Mouse (Mus musculus) E14TG2a.4 (cell line): ENCODE results near the gene Hdac5.

Experiments
- H3K27me3 ChIP-seq: 2 replicates; pipeline ENCODE4 v1.6.1; 2014; ENCODE audit warnings: low read length, control low read depth; ENCODE audit not compliant: insufficient read depth
- H3K36me3 ChIP-seq: 2 replicates; pipeline ENCODE4 v1.6.1; 2014; ENCODE audit warnings: low read length, control low read depth; ENCODE audit not compliant: insufficient read depth
- H3K4me1 ChIP-seq: replicated peaks from 2 replicates; pipeline ENCODE4 v1.6.1; 2014; ENCODE audit warnings: low read depth, low read length, control low read depth
- H3K4me3 ChIP-seq: replicated peaks from 2 replicates; pipeline ENCODE4 v1.5.1; 2014; ENCODE audit warnings: mild to moderate bottlenecking, low read length
- H3K9me3 ChIP-seq: 2 replicates; pipeline ENCODE4 v1.6.1; 2014; ENCODE audit warnings: low read length, control low read depth
- CTCF ChIP-seq: conservative IDR thresholded peaks from 2 replicates; pipeline ENCODE4 v1.5.1; 2014; ENCODE audit warnings: low read length
- NANOG ChIP-seq: IDR thresholded peaks from 2 replicates; pipeline ENCODE4 v1.6.1; 2014; ENCODE audit warnings: borderline replicate concordance, low read length, mixed read lengths
- POU5F1 ChIP-seq: IDR thresholded peaks from 2 replicates; pipeline ENCODE4 v1.6.1; 2014; ENCODE audit warnings: low read length, borderline replicate concordance

Gene Hdac5

GRCm38 (mm10) chr11:102207825-102208777 lies 21.9 kb downstream of the Hdac5 start:
- H3K9me3 ChIP-seq = no peaks in the 10 kb centered on the region
- H3K36me3 ChIP-seq = peaks cover 41% of the 10 kb centered on the region
- no peak for TF ChIP-seq CTCF
- no peak for TF ChIP-seq POU5F1
- no peak for TF ChIP-seq NANOG
- H3K4me3 ChIP-seq = no peak overlapping the region
- H3K27me3 ChIP-seq = peaks cover 16% of the 10 kb centered on the region
- H3K4me1 ChIP-seq = peaks cover 55% of the 10 kb centered on the region

- TF ChIP-seq NANOG (no peak), CTCF (no peak), POU5F1 (no peak)
- Histone ChIP-seq H3K4me3 (peak overlapping the region; percentile 74), H3K27me3 (peaks cover 16% of the 10 kb centered on the region), H3K9me3 (no peaks in the 10 kb centered on the region), H3K4me1 (peaks cover 61% of the 10 kb centered on the region), H3K36me3 (peaks cover 47% of the 10 kb centered on the region)
Observed at GRCm38 (mm10) chr11:102206481-102206880, 23.5 kb downstream of the Hdac5 start.

GRCm38 (mm10) chr11:102201408-102201821 lies 28.6 kb downstream of the Hdac5 start:
- TF ChIP-seq POU5F1 = no peak
- no peak for TF ChIP-seq CTCF
- TF ChIP-seq NANOG = no peak
- Histone ChIP-seq H3K4me3 (no peak overlapping the region), H3K36me3 (peaks cover 93% of the 10 kb centered on the region), H3K9me3 (no peaks in the 10 kb centered on the region), H3K27me3 (peaks cover 4% of the 10 kb centered on the region), H3K4me1 (peaks cover 44% of the 10 kb centered on the region)

- Histone ChIP-seq H3K9me3 (no peaks in the 10 kb centered on the region), H3K27me3 (no peaks in the 10 kb centered on the region), H3K36me3 (peaks cover 95% of the 10 kb centered on the region), H3K4me3 (no peak overlapping the region), H3K4me1 (peaks cover 42% of the 10 kb centered on the region)
- TF ChIP-seq POU5F1 (no peak), CTCF (no peak), NANOG (no peak)
Observed at GRCm38 (mm10) chr11:102199856-102200255, 30.1 kb downstream of the Hdac5 start.

- TF ChIP-seq POU5F1 (no peak), CTCF (no peak), NANOG (no peak)
- peaks cover 48% of the 10 kb centered on the region for H3K4me1 ChIP-seq
- no peaks in the 10 kb centered on the region for H3K27me3 ChIP-seq
- peaks cover 95% of the 10 kb centered on the region for H3K36me3 ChIP-seq
- no peak overlapping the region for H3K4me3 ChIP-seq
- no peaks in the 10 kb centered on the region for H3K9me3 ChIP-seq
Observed at GRCm38 (mm10) chr11:102198245-102198644, 31.7 kb downstream of the Hdac5 start.

- Histone ChIP-seq H3K27me3 (peaks cover 2% of the 10 kb centered on the region; the same call in 1 of the 2 replicates), H3K4me3 (no peak overlapping the region), H3K4me1 (peaks cover 33% of the 10 kb centered on the region), H3K9me3 (no peaks in the 10 kb centered on the region), H3K36me3 (peaks cover 94% of the 10 kb centered on the region)
- TF ChIP-seq CTCF (no peak), POU5F1 (no peak), NANOG (no peak)
Observed at GRCm38 (mm10) chr11:102196018-102196797, 33.8 kb downstream of the Hdac5 start.

GRCm38 (mm10) chr11:102193657-102194440 lies 36.1 kb downstream of the Hdac5 start:
- peaks cover 37% of the 10 kb centered on the region for H3K4me1 ChIP-seq
- no peak for TF ChIP-seq CTCF
- TF ChIP-seq NANOG = no peak
- no peak for TF ChIP-seq POU5F1
- H3K36me3 ChIP-seq = peaks cover 71% of the 10 kb centered on the region
- H3K27me3 ChIP-seq = peaks cover 10% of the 10 kb centered on the region; the same call in 1 of the 2 replicates
- no peaks in the 10 kb centered on the region for H3K9me3 ChIP-seq
- H3K4me3 ChIP-seq = no peak overlapping the region

GRCm38 (mm10) chr11:102190848-102191247 lies 39.1 kb downstream of the Hdac5 start:
- TF ChIP-seq CTCF = no peak
- no peak for TF ChIP-seq NANOG
- no peak for TF ChIP-seq POU5F1
- no peak overlapping the region for H3K4me3 ChIP-seq
- H3K36me3 ChIP-seq = peaks cover 41% of the 10 kb centered on the region
- H3K9me3 ChIP-seq = no peaks in the 10 kb centered on the region
- peaks cover 10% of the 10 kb centered on the region; the same call in 1 of the 2 replicates for H3K27me3 ChIP-seq
- H3K4me1 ChIP-seq = peaks cover 40% of the 10 kb centered on the region
